Mouse (Mus musculus): ENCODE data around the gene Pde8b. TPM values are rescaled to one million over a fixed set of nuclear protein-coding genes. Genes with fewer than 3 reads are reported as not detected.

The Pde8b gene
- 19.9 and 24.2 TPM in 2 replicates for polyA plus RNA-seq (2012; rRNA removed)

GRCm38 (mm10) chr13:95249511-95250456, at the start of gene Pde8b:
Gene Pde8b, minus strand, starts transcription at chr13:95250336.
- Histone ChIP-seq H3K27me3 (ENCODE audit: control insufficient read depth, insufficient read depth, low read length) (no peaks in the 10 kb centered on the region), H3K4me1 (ENCODE audit: control insufficient read depth, insufficient read depth, low read length) (no peaks in the 10 kb centered on the region; the same call in 1 of the 2 replicates), H3K27ac (ENCODE audit: insufficient read depth, low read length) (no peak within 1 kb of the TSS), H3K4me3 (replicated peaks; ENCODE audit: insufficient read depth, low read depth, low read length) (peak within 1 kb of the TSS; percentile 3)
- TF ChIP-seq POLR2A (IDR thresholded peaks at IDR 0.05; ENCODE audit: borderline replicate concordance, insufficient read depth, low read length) (no peak), CTCF (IDR thresholded peaks at IDR 0.05; ENCODE audit: borderline replicate concordance, insufficient read depth, low read depth, low read length) (no peak)
- WGBS = 6% methylated on average over 37 of the region's 37 CpGs
- DNase-seq = peak; percentile 10 to 17

- Histone ChIP-seq H3K4me3 (replicated peaks; ENCODE audit: insufficient read depth, low read depth, low read length) (no peak overlapping the region), H3K27ac (ENCODE audit: insufficient read depth, low read length) (no peak overlapping the region), H3K4me1 (ENCODE audit: control insufficient read depth, insufficient read depth, low read length) (no peaks in the 10 kb centered on the region), H3K27me3 (ENCODE audit: control insufficient read depth, insufficient read depth, low read length) (no peaks in the 10 kb centered on the region)
- TF ChIP-seq CTCF (IDR thresholded peaks at IDR 0.05; ENCODE audit: borderline replicate concordance, insufficient read depth, low read depth, low read length) (no peak), POLR2A (IDR thresholded peaks at IDR 0.05; ENCODE audit: borderline replicate concordance, insufficient read depth, low read length) (no peak)
- no peak for DNase-seq
- WGBS = 22% methylated on average over 4 of the region's 4 CpGs
Observed at GRCm38 (mm10) chr13:95291983-95292382, 41.8 kb upstream of the Pde8b start.

GRCm38 (mm10) chr13:95288027-95288426, 37.9 kb upstream of the Pde8b start:
- no peak for TF ChIP-seq CTCF (IDR thresholded peaks at IDR 0.05; ENCODE audit: borderline replicate concordance, insufficient read depth, low read depth, low read length)
- no peak for TF ChIP-seq POLR2A (IDR thresholded peaks at IDR 0.05; ENCODE audit: borderline replicate concordance, insufficient read depth, low read length)
- Histone ChIP-seq H3K4me1 (ENCODE audit: control insufficient read depth, insufficient read depth, low read length) (no peaks in the 10 kb centered on the region), H3K27ac (ENCODE audit: insufficient read depth, low read length) (no peak overlapping the region), H3K4me3 (replicated peaks; ENCODE audit: insufficient read depth, low read depth, low read length) (no peak overlapping the region), H3K27me3 (ENCODE audit: control insufficient read depth, insufficient read depth, low read length) (no peaks in the 10 kb centered on the region)
- WGBS = 71% methylated on average over 7 of the region's 7 CpGs
- no peak for DNase-seq

DNA sequence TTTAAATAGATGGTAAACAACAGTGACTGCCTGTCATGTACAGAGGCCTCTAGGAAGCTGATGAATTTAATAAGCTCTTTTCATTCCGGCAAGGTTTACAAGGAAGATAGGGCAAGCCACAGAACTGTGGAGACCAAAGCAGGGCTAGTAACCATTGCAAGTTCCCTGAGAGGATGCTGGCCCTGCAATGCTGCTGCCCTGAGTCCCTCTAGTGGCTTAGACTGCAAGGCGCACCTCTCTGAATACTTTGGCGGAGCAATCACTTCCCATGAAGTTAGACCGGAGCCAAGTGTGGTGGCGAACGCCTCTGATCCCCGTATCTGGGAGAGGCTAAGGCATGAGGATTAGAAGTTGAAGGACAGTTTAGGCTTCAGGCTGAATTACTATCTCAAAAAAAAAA, 36.9 kb upstream of the Pde8b start:
- H3K4me3 ChIP-seq (replicated peaks; ENCODE audit: insufficient read depth, low read depth, low read length) = no peak overlapping the region
- DNase-seq = peak; percentile 47 to 55
- H3K27ac ChIP-seq (ENCODE audit: insufficient read depth, low read length) = no peak overlapping the region
- H3K4me1 ChIP-seq (ENCODE audit: control insufficient read depth, insufficient read depth, low read length) = no peaks in the 10 kb centered on the region
- no peak for TF ChIP-seq POLR2A (IDR thresholded peaks at IDR 0.05; ENCODE audit: borderline replicate concordance, insufficient read depth, low read length)
- peak; percentile 56 for TF ChIP-seq CTCF (IDR thresholded peaks at IDR 0.05; ENCODE audit: borderline replicate concordance, insufficient read depth, low read depth, low read length)
- no peaks in the 10 kb centered on the region for H3K27me3 ChIP-seq (ENCODE audit: control insufficient read depth, insufficient read depth, low read length)
- 2% methylated on average over 7 of the region's 7 CpGs for WGBS

- Histone ChIP-seq H3K4me1 (ENCODE audit: control insufficient read depth, insufficient read depth, low read length) (no peaks in the 10 kb centered on the region), H3K27ac (ENCODE audit: insufficient read depth, low read length) (no peak overlapping the region), H3K4me3 (replicated peaks; ENCODE audit: insufficient read depth, low read depth, low read length) (no peak overlapping the region), H3K27me3 (ENCODE audit: control insufficient read depth, insufficient read depth, low read length) (no peaks in the 10 kb centered on the region)
- 33% methylated on average over 6 of the region's 7 CpGs for WGBS
- no peak for DNase-seq
- TF ChIP-seq CTCF (IDR thresholded peaks at IDR 0.05; ENCODE audit: borderline replicate concordance, insufficient read depth, low read depth, low read length) (no peak), POLR2A (IDR thresholded peaks at IDR 0.05; ENCODE audit: borderline replicate concordance, insufficient read depth, low read length) (no peak)
Observed at GRCm38 (mm10) chr13:95281740-95282673, 31.9 kb upstream of the Pde8b start.

GRCm38 (mm10) chr13:95278426-95279025, 28.4 kb upstream of the Pde8b start:
- no peak for DNase-seq
- 47% methylated on average over 4 of the region's 4 CpGs for WGBS
- H3K4me3 ChIP-seq (replicated peaks; ENCODE audit: insufficient read depth, low read depth, low read length) = no peak overlapping the region
- H3K4me1 ChIP-seq (ENCODE audit: control insufficient read depth, insufficient read depth, low read length) = no peaks in the 10 kb centered on the region
- TF ChIP-seq CTCF (IDR thresholded peaks at IDR 0.05; ENCODE audit: borderline replicate concordance, insufficient read depth, low read depth, low read length) (no peak), POLR2A (IDR thresholded peaks at IDR 0.05; ENCODE audit: borderline replicate concordance, insufficient read depth, low read length) (no peak)
- H3K27me3 ChIP-seq (ENCODE audit: control insufficient read depth, insufficient read depth, low read length) = no peaks in the 10 kb centered on the region
- no peak overlapping the region for H3K27ac ChIP-seq (ENCODE audit: insufficient read depth, low read length)

GRCm38 (mm10) chr13:95264691-95265090, 14.6 kb upstream of the Pde8b start:
- TF ChIP-seq CTCF (IDR thresholded peaks at IDR 0.05; ENCODE audit: borderline replicate concordance, insufficient read depth, low read depth, low read length) (no peak), POLR2A (IDR thresholded peaks at IDR 0.05; ENCODE audit: borderline replicate concordance, insufficient read depth, low read length) (no peak)
- no peak for DNase-seq
- Histone ChIP-seq H3K27ac (ENCODE audit: insufficient read depth, low read length) (no peak overlapping the region), H3K4me1 (ENCODE audit: control insufficient read depth, insufficient read depth, low read length) (no peaks in the 10 kb centered on the region), H3K27me3 (ENCODE audit: control insufficient read depth, insufficient read depth, low read length) (no peaks in the 10 kb centered on the region), H3K4me3 (replicated peaks; ENCODE audit: insufficient read depth, low read depth, low read length) (no peak overlapping the region)
- 81% methylated on average over 5 of the region's 5 CpGs for WGBS
